Mouse (Mus musculus) stomach, embryonic 16.5 days (tissue): Measurements from ENCODE around the gene Tubg1. TPM values are rescaled to one million over a fixed set of nuclear protein-coding genes. Genes with fewer than 3 reads are reported as not detected.

Experiments used
- ATAC-seq: fragments of 200-750 bp; cut with Nextera tagmentation; 2 replicates; pipeline ENCODE4 v1.8.0; 2017; ENCODE audit warnings: moderate number of reproducible peaks, moderate TSS enrichment; ENCODE audit not compliant: insufficient read depth, low FRiP score
- H3K27ac ChIP-seq: fragments of 300-500 bp; sonication (generic); 2 replicates; pipeline ENCODE4 v1.5.1; 2014; ENCODE audit warnings: low read length
- H3K27me3 ChIP-seq: fragments of 300-500 bp; sonication (generic); 2 replicates; pipeline ENCODE4 v1.6.1; 2014; ENCODE audit warnings: low read length, control low read depth, mixed read lengths; ENCODE audit not compliant: control insufficient read depth, insufficient read depth
- H3K36me3 ChIP-seq: fragments of 300-500 bp; sonication (generic); 2 replicates; pipeline ENCODE4 v1.6.1; 2014; ENCODE audit warnings: low read length; ENCODE audit not compliant: control insufficient read depth, insufficient read depth
- H3K4me1 ChIP-seq: fragments of 300-500 bp; sonication (generic); 2 replicates; pipeline ENCODE4 v1.6.1; 2014; ENCODE audit warnings: low read length, control low read depth, mixed read lengths; ENCODE audit not compliant: control insufficient read depth, insufficient read depth
- H3K4me2 ChIP-seq: fragments of 300-500 bp; sonication (generic); 2 replicates; pipeline ENCODE4 v1.6.1; 2014; ENCODE audit warnings: low read depth, low read length, mixed read lengths
- H3K4me3 ChIP-seq: fragments of 300-500 bp; sonication (generic); replicated peaks from 2 replicates; pipeline ENCODE4 v1.5.1; 2014; ENCODE audit warnings: mild to moderate bottlenecking, low read length
- H3K9ac ChIP-seq: fragments of 300-500 bp; sonication (generic); 2 replicates; pipeline ENCODE4 v1.6.1; 2014; ENCODE audit warnings: low read length
- H3K9me3 ChIP-seq: fragments of 300-500 bp; sonication (generic); replicated peaks from 2 replicates; pipeline ENCODE4 v1.6.1; 2016; ENCODE audit warnings: low read length, control low read depth; ENCODE audit not compliant: control insufficient read depth
- WGBS: fragments of 180-500 bp; shearing (Covaris S2); extraction: QIAGEN DNeasy Blood & Tissue Kit; methylation state at CpG from one replicate; pipeline ENCODE4 v1.1.7; 2014; 5-methylcytosine and 5-hydroxymethylcytosine counted together
- polyA plus RNA-seq: library from polyadenylated mRNA; unstranded; fragments of >200 nt; fragmentation: Nextera tagmentation; extraction: Ambion mirVana; gene quantifications from 2 replicates; pipeline ENCODE4 v1.2.1, GENCODE M21; 2015

Gene Tubg1
- polyA plus RNA-seq, 1 experiment from 2014 or later: 63.0 TPM

GRCm38 (mm10) chr11:101163476-101164350, 44.0 kb downstream of the Tubg1 start:
- Histone ChIP-seq H3K4me1 (peaks cover 18% of the 10 kb centered on the region), H3K27me3 (no peaks in the 10 kb centered on the region; the same call in 1 of the 2 replicates), H3K36me3 (peaks cover 31% of the 10 kb centered on the region), H3K9me3 (no peaks in the 10 kb centered on the region), H3K4me2 (peak overlapping the region; percentile 49), H3K27ac (peak overlapping the region; percentile 31; the same call in 1 of the 2 replicates), H3K9ac (peak overlapping the region; percentile 60), H3K4me3 (peak overlapping the region; percentile 38)
- whole genome bisulfite sequencing: 40% methylated on average over 49 of the region's 49 CpGs
- ATAC-seq: no peak

- Histone ChIP-seq H3K4me3 (peak overlapping the region; percentile 38), H3K27me3 (no peaks in the 10 kb centered on the region; the same call in 1 of the 2 replicates), H3K4me1 (peaks cover 24% of the 10 kb centered on the region), H3K9me3 (no peaks in the 10 kb centered on the region), H3K27ac (peak overlapping the region; percentile 11; the same call in 1 of the 2 replicates), H3K36me3 (peaks cover 31% of the 10 kb centered on the region), H3K4me2 (peak overlapping the region; percentile 49), H3K9ac (peak overlapping the region; percentile 60)
- no peak for ATAC-seq
- WGBS: 41% methylated on average over 21 of the region's 21 CpGs
Observed at GRCm38 (mm10) chr11:101164351-101164665, 44.6 kb downstream of the Tubg1 start.

- Histone ChIP-seq H3K4me1 (peaks cover 30% of the 10 kb centered on the region), H3K4me3 (peak overlapping the region; percentile 38), H3K9me3 (no peaks in the 10 kb centered on the region), H3K27me3 (no peaks in the 10 kb centered on the region; the same call in 1 of the 2 replicates), H3K9ac (peak overlapping the region; percentile 34; the same call in 1 of the 2 replicates), H3K27ac (peak overlapping the region; percentile 81), H3K36me3 (peaks cover 31% of the 10 kb centered on the region), H3K4me2 (peak overlapping the region; percentile 49)
- peak; percentile 68 for ATAC-seq
- 48% methylated on average over 35 of the region's 35 CpGs for WGBS
Observed at GRCm38 (mm10) chr11:101164677-101165580, 45.2 kb downstream of the Tubg1 start.

- no peaks in the 10 kb centered on the region for H3K9me3 ChIP-seq
- 72% methylated on average over 14 of the region's 14 CpGs for WGBS
- 0 out of 2 replicates have a peak overlapping the region, but pooled peaks have one; percentile 9 for H3K4me3 ChIP-seq
- peaks cover 29% of the 10 kb centered on the region for H3K36me3 ChIP-seq
- no peaks in the 10 kb centered on the region; the same call in 1 of the 2 replicates for H3K27me3 ChIP-seq
- 0 out of 2 replicates have a peak overlapping the region, but pooled peaks have one; percentile 22 for H3K9ac ChIP-seq
- H3K4me2 ChIP-seq: peak overlapping the region; percentile 32; the same call in 1 of the 2 replicates
- H3K27ac ChIP-seq: peak overlapping the region; percentile 28; the same call in 1 of the 2 replicates
- ATAC-seq: no peak
- H3K4me1 ChIP-seq: peaks cover 30% of the 10 kb centered on the region
Observed at GRCm38 (mm10) chr11:101166357-101166756, 46.6 kb downstream of the Tubg1 start.

- ATAC-seq: no peak
- H3K4me1 ChIP-seq: peaks cover 32% of the 10 kb centered on the region
- no peak overlapping the region for H3K9ac ChIP-seq
- no peak overlapping the region for H3K4me2 ChIP-seq
- H3K27me3 ChIP-seq: no peaks in the 10 kb centered on the region; the same call in 1 of the 2 replicates
- H3K36me3 ChIP-seq: peaks cover 25% of the 10 kb centered on the region
- H3K27ac ChIP-seq: no peak overlapping the region
- WGBS: 72% methylated on average over 19 of the region's 19 CpGs
- H3K4me3 ChIP-seq: no peak overlapping the region
- H3K9me3 ChIP-seq: no peaks in the 10 kb centered on the region
Observed at GRCm38 (mm10) chr11:101167211-101167962, 47.6 kb downstream of the Tubg1 start.

GRCm38 (mm10) chr11:101167963-101168300, 48.2 kb downstream of the Tubg1 start:
- Histone ChIP-seq H3K9ac (peak overlapping the region; percentile 90; the same call in 1 of the 2 replicates), H3K27ac (no peak overlapping the region), H3K4me1 (peaks cover 32% of the 10 kb centered on the region), H3K9me3 (no peaks in the 10 kb centered on the region), H3K4me2 (no peak overlapping the region), H3K27me3 (no peaks in the 10 kb centered on the region; the same call in 1 of the 2 replicates), H3K36me3 (peaks cover 25% of the 10 kb centered on the region), H3K4me3 (no peak overlapping the region)
- 68% methylated on average over 8 of the region's 8 CpGs for WGBS
- ATAC-seq: no peak

- 71% methylated on average over 18 of the region's 18 CpGs for WGBS
- ATAC-seq: no peak
- H3K36me3 ChIP-seq: peaks cover 22% of the 10 kb centered on the region
- H3K4me3 ChIP-seq: peak overlapping the region; percentile 85
- H3K27ac ChIP-seq: no peak overlapping the region
- no peaks in the 10 kb centered on the region; the same call in 1 of the 2 replicates for H3K27me3 ChIP-seq
- H3K9me3 ChIP-seq: no peaks in the 10 kb centered on the region
- H3K4me1 ChIP-seq: peaks cover 32% of the 10 kb centered on the region
- H3K4me2 ChIP-seq: peak overlapping the region; percentile 92
- peak overlapping the region; percentile 90 for H3K9ac ChIP-seq
Observed at GRCm38 (mm10) chr11:101168301-101168980, 48.7 kb downstream of the Tubg1 start.
